Mouse (Mus musculus) thymus, postnatal 4 days (tissue): ENCODE measurements around the gene Nek4.

Experiments
- DNase-seq: peaks from one replicate; pipeline ENCODE4 v3.0.0; 2021

The Nek4 gene

GRCm38 (mm10) chr14:30974204-30974603, 23.0 kb downstream of the Nek4 start:
- no peak for DNase-seq

- no peak for DNase-seq
Measured at GRCm38 (mm10) chr14:30976222-30976621, 25.0 kb downstream of the Nek4 start.

GRCm38 (mm10) chr14:30996417-30996816, 45.2 kb downstream of the Nek4 start:
- no peak for DNase-seq

GRCm38 (mm10) chr14:31000356-31000755, 49.2 kb downstream of the Nek4 start:
- DNase-seq: no peak

- DNase-seq: no peak
Measured at GRCm38 (mm10) chr14:31000816-31001306, 49.7 kb downstream of the Nek4 start.

GRCm38 (mm10) chr14:31001307-31002205, 50.4 kb downstream of the Nek4 start, which contains the start of the genes Glt8d1 and Spcs1:
Gene Glt8d1, plus strand, starts transcription at chr14:31001400.
Gene Spcs1, minus strand, starts transcription at chr14:31001672.
- DNase-seq: peak; percentile 91

GRCm38 (mm10) chr14:31004527-31004926, 53.4 kb downstream of the Nek4 start:
- no peak for DNase-seq

- DNase-seq: no peak
Measured at GRCm38 (mm10) chr14:31006779-31007178, 55.6 kb downstream of the Nek4 start.

- no peak for DNase-seq
Measured at GRCm38 (mm10) chr14:31011588-31011987, 60.4 kb downstream of the Nek4 start.

- DNase-seq: no peak
Measured at GRCm38 (mm10) chr14:31013928-31014327, 62.8 kb downstream of the Nek4 start.

GRCm38 (mm10) chr14:31016063-31016462, 64.9 kb downstream of the Nek4 start:
- no peak for DNase-seq

GRCm38 (mm10) chr14:31017854-31018253, 66.7 kb downstream of the Nek4 start:
- peak; percentile 37 for DNase-seq

GRCm38 (mm10) chr14:31018860-31019291, 67.7 kb downstream of the Nek4 start, which contains the start of the genes Pbrm1 and Gnl3:
Gene Pbrm1, plus strand, starts transcription at chr14:31019138.
Gene Gnl3, minus strand, starts transcription at chr14:31019152.
- peak; percentile 98 for DNase-seq

- peak; percentile 87 for DNase-seq
Measured at GRCm38 (mm10) chr14:31019331-31020205, 68.4 kb downstream of the Nek4 start.

GRCm38 (mm10) chr14:31022579-31022978, 71.4 kb downstream of the Nek4 start:
- DNase-seq: no peak

- peak; percentile 51 for DNase-seq
Measured at GRCm38 (mm10) chr14:31025785-31026184, 74.6 kb downstream of the Nek4 start.
